Mouse (Mus musculus) ES-CJ7 (cell line): ENCODE results near the gene Ramp2.

Experiments used
- DNase-seq: peaks from one replicate; pipeline ENCODE4 v3.0.0; 2011; ENCODE audit warnings: low read depth, low spot score

Gene Ramp2

DNA sequence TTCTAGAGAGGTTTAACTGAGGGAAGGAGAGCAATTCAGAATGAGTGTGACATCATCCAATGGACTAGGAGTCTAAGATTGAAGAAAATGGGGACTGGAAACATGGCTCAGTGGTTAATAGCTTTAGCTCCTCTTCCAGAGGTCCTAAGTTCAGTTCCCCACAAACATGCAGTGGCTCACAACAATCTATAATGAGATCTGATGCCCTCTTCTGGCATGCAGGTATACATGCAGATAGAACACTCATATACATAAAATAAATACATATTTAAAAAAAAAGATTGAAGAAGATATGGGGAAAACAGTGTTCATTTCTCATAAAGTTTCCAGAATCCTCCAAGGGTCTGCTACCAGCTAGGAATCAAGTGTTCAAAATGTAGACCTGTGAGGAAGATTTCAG is 10.4 kb upstream of the Ramp2 start:
- DNase-seq = no peak

DNA sequence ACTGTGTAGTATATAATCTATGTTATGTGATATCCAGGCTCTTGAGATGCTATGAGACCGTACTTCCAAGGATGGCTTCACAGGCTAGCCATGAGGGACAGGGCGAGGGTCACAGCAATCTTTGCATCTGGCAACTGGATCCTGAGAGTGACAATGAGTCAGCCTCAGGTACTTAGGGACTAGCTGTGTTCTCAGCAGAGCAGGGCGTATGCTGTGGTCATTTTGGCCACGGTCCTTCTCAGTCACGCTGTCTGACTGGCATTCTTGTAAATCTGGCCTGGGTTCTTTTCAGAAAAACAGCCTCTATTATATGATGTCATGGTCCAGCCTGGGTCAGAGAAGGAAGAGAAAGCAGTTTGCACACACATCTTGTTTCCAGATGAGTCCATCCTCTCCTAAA is 9.0 kb upstream of the Ramp2 start:
- DNase-seq = no peak

DNA sequence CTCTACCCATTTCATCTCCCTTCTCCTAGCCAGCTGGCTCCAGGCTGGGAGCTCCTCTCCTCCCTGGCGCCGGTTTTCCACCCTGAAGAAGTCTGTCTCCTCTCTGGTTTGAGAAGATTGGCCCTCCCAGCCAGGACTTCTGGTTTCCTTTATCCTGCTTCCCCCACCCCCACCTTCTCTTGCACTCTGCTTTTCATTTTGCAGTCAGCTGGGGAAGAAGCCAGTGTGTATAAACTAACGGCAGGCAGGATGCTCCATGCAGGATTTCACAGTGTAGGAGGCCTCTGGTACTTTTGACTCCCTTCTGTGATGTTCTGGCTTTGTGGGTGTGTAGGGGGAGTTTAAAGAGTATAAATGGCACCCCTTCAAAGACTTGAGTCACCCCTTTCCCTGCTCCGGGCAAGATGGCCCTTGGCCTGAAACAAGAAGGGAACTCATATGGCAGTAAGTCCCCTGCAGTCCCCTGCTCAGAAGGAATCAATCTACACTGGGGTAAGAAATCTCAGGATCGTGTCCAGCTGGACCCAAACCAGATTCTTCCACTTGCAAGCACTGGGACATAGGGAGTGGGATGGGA is 7.7 kb upstream of the Ramp2 start:
- DNase-seq = no peak

DNA sequence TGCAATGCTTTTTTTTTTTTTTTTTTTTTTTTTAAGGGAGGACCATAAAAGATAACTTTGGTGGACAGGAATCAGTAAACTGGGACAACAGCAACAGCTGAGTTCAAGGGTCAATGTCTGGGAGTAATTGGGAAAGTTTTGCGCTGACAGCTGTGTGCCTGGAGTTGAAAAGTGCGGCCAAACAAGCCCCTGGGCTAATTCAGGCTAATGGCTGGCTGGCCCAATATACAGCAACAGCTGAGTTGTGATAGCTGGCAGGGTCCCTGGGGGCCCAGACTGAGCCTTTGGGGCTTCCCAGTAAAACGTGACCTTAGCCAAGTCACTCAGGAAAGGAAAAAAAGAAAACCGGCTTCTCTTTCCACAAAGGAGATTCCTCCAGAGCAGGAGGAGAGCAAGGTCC is 757 bp upstream of the Ramp2 start:
- DNase-seq = no peak

DNA sequence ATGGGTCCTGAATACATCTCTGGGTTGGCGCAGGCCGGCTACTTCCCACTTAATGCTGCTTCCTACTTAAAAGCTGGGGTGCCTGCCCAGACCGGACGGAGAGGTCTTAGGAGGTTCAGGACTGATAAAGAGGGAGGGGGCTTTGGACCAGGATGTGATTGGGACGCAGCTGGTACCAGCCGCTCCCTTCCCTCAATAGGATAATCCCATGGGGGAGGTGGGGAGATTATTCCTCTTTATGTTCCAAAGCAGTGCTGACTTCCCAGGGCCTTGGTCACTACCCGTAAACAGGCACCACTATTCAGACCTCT is 829 bp downstream of the Ramp2 start:
- DNase-seq = no peak

DNA sequence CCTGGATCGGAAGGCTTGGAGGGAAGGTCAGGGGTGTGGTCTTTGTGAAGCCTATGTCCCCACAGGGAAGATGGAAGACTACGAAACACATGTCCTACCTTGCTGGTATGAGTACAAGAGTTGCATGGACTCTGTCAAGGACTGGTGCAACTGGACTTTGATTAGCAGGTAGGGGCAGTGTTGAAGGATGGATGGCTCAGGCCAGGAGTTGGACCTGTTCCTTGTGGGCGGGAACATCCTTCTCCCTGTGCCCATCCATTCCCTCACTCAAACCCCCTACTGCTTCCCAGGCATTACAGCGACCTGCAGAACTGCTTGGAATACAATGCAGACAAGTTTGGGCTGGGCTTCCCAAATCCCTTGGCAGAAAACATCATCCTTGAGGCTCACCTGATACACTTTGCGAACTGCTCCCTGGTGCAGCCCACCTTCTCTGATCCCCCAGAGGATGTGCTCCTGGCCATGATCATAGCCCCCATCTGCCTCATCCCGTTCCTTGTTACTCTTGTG is 1.7 kb downstream of the Ramp2 start:
- no peak for DNase-seq

DNA sequence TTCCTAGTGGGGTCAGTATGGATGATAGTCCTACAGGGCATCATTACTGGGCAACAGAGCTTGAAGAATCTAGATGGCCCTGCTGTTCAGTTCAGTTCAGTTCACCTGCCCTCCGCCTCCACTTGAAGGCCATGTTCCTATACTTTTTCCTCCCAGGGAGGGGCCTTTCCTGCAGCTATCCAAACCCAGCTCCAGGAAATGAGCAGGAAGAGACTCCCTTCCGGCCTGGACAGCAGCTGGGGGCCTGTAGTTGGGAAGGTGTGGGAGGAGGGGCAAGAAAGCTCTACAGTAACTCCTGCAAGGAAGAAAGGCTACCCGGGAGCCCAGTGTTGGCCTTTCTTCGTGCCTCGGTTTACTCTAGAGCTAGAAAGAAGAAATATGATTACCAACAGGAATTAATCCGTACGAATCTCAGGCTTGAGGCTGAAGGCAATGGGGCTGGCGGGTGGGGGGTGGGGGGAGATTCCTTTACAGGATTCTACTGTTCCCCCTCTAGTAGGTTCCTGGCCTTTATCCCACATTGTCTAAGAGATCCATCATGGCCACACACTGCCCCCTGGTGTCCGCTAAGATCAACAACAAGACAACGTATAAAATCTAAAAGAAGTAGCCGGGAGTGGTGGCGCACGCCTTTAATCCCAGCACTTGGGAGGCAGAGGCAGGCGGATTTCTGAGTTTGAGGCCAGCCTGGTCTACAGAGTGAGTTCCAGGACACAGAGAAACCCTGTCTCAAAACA is 2.6 kb downstream of the Ramp2 start:
- DNase-seq = peak; percentile 94

DNA sequence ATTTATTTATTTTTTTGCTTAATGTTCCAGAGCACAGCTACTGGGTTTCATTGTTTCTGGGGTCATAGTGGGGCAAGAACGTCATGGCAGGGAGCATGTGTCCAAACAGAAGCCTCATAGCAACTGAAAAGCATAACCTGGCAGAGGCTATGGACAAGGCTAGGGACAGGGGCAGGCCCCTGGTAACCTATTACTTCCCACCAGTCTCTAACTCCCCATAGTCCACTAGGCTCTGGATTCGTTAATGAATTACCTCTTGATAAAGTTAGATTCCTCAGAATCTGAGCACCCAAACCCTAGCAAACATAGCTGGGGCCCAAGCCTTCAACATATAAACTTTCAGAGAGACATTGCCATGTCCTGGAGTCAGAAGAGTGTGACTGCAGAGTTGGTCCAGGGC is 5.2 kb downstream of the Ramp2 start:
- DNase-seq = no peak

DNA sequence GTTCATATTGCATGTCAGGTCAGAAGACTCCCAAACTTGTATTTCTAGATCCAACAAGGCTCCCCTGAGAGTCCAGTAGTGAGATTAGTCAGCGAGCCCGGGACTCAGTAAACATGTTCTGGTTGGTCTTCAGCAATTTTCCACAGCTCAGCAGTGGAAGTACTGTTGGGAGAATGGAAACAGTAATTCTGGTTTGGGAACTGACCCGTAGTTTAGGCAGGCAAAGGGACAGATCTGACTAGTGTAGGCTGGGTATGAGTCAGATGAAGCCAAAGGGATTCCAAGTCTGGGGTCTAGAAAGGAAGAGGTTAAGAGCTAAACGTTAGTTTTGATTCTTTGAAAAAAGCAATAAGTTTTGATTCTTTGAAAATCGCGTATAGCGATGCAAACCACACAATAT is 7.1 kb downstream of the Ramp2 start:
- no peak for DNase-seq

DNA sequence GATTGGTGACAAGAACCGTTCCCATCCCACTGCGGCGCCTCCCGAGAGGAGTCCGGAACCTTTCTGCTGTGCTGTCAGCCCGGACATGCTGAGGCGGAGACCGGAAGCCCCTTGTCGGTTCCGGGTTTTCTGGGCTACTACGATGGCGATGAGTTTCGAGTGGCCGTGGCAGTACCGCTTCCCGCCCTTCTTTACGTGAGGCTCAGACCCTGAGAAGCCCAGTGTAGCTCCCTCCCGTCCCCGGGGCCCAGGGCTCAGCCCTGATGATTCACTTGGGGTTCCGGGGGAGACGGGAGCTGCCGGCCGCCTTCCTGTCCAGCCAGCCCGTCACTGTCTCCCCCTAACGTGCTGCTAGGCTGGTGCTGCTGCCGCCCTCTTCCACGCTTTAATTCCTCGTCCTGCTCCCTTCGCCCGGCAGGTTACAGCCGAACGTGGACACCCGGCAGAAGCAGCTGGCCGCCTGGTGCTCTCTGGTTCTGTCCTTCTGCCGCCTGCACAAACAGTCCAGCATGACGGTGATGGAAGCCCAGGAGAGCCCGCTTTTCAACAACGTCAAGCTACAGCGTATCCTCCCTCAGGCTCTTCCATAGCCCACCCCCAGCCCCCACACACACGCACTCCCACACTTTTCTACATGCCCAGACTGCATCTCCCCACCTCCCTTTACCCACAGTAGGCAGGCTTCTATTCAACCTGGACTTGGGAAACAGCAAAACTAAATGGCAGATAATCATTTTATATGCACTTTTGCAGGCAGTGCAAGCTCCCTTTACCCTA is 8.0 kb downstream of the Ramp2 start, which contains the start of gene Vps25:
Gene Vps25 (plus strand): TSS at position 95 of the 777 bp plus-strand sequence.
- DNase-seq = peak; percentile 87

DNA sequence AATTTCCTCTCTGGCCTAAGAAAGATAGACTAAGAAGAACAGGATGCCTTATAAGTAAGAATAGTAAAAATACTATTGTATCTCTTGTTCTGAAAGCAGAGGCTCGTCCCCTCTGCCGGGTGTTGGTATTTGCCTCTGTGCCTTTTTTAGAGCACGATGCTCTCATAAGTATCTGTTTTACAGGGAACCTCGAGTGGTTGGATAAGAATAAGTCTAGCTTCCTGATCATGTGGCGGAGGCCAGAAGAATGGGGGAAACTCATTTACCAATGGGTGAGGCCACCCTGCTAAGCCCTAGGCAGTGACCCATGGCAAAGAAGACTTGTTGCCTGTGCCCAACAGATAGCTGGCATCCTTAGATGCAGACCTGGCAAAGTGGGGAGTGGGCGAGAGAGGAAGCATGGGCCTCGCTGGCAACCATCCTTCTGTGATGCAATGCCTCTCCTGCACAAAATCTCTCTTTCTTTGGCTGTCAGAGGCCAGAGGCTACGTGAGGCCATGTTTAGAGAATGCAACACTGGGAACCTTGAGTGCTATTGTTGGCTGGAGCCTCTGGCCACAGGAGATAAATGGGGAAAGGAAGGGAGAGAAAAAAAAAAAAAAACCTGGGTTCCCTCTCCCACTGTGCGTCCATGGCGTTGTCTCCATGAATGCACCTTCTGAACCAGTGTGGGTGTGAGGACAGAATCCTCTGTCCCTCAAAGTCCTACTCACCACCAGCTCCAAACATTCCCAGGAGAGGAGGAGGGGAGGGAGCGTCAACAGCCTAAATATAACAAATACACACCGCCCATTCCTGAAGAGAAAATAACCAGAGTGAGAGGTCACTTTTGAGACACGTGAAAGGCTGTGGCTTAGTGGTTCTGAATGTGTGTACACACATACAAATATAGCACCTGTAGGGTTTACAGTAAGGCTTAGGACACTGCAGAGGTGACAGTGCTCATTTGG is 10.3 kb downstream of the Ramp2 start:
- DNase-seq = no peak

DNA sequence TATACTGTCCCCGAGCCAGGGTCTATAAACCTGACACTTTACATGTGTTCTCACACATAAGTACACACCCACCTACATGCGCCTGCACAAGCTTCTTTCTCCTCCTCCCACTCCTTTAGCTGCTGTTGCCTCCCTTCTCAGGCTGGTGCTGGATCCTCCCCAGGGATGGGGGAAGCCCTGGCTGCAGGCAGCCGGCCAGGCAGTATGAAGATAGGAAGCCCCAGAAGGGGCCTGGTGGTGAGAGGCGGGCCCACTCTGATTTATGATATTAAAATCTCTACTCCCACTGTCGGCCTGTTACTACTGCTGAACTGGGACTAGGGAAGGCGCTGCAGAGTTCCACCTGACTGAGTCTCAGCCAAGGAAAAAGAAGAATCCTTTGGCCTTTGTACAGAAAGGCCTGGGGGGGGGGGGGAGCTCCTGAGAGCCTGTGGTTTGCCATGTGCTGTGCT is 13.5 kb downstream of the Ramp2 start:
- no peak for DNase-seq

DNA sequence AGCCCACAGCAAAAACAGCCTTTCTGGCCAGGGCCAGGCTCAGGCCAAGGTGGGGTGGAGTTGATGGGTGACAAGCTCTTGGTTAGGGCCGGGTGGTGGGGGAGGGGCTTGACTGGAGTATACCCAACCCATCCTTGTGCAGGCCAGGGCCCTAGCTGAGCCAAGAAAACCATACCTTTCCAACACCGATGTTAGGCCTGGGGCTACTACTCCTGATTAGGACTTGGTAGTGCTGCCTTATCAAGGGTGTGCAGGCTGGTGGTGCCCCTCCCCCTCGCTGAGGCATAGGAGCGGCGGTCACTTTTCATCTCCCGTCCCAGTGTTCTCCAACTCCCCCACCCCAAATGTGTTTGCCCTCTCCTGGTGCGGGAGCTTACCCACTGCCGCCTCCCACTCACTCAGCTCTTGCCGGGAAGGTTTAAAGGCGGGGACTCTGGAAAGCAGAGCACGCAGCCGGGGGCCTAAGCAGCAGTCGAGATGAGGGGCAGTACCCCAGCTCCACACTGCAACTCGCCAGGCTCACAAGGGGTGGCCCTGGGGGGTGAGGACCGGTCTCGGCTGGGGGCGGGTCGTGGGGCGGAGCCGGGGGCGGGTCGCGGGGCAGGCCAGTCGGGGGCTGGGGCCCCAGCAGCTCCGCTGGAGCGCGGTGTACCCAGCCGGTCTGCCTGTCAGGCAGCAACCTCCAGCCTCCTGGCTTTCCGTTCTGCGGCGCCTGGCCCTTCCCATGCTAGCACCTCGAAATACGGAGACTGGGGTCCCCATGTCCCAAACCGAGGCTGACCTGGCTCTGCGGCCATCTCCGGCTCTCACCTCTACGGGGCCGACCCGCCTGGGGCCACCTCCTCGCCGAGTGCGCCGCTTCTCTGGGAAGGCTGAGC is 14.4 kb downstream of the Ramp2 start, which contains the start of gene Wnk4:
Gene Wnk4 (plus strand): TSS at position 620 of the 878 bp plus-strand sequence.
- DNase-seq = peak; percentile 78

DNA sequence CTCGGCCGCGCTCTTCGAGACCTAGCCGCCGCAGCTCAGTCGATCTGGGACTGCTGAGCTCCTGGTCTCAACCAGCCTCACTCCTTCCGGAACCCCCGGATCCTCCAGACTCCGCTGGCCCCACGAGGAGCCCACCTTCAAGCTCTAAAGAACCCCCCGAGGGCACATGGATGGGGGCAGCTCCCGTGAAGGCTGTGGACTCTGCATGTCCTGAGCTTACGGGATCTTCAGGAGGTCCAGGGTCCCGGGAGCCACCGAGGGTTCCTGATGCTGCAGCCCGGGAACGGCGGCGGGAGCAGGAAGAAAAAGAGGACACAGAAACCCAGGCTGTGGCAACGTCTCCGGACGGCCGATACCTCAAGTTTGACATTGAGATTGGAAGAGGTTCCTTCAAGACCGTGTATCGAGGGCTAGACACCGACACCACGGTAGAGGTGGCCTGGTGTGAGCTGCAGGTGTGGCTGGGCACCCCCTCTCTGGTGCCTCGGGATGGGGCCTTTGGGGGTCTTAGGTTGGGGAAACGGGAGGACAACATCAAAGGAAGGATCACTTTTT is 15.1 kb downstream of the Ramp2 start:
- DNase-seq = no peak

DNA sequence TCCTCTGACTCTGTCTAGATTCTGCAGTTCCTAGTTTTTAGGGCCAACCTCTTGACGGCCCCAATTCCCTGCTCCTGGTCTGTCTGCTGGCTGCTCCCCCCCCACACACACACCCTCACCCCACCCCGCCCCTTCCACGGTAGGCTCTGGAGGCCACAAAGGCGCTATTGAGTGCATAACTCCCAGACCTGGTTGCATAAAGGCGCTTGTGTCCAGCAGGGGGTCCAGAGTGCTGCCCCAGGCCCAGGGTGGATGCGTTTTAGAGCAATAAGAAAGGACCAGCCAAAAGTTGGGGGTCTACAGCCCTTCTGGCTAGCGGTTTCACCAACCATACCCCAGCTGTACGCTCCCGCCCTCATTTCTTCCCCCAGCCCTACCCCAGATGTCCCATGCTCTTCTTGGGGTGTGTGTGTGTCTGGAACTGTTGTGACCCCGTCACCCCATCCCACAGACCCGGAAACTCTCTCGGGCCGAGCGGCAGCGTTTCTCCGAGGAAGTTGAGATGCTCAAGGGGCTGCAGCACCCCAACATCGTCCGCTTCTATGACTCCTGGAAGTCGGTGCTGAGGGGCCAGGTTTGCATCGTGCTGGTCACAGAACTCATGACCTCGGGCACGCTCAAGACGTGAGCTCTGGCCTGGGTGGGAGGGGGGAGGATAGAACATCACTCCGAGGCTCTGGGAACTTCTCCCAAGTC is 16.6 kb downstream of the Ramp2 start:
- DNase-seq = no peak

DNA sequence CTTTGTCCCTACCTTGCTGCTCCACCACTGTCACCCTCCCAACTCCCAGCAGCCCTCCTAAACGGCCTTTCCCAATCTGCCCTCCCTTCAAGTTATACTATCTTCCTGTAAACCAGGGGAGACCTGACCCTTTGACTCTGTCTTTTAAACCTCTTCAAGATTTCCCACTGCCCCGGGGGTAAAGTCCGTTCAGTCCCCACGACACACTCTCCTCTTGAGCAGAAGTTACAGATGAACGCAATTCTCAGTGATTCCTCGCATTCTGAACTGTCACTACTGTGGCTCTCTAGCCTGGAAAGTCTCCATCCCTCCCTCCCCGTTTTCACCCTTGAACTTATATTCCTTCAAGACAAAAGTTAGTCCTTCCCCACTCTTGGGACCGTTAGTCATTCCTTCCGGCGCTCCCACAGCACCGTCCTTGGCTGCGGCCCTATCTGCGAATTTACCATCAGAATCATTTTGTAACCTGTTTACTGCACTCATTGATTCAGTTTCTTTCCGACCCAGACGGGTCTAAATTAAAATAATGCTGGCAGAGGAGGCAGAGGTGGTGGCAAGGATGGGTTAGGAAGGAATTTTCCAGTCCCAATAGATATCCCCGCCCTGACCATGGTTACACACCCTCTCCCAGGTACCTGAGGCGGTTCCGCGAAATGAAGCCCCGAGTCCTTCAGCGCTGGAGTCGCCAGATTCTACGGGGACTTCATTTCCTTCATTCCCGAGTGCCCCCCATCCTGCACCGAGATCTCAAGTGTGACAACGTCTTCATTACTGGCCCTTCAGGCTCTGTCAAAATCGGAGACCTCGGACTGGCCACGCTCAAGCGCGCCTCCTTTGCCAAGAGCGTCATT is 17.5 kb downstream of the Ramp2 start:
- DNase-seq = no peak

DNA sequence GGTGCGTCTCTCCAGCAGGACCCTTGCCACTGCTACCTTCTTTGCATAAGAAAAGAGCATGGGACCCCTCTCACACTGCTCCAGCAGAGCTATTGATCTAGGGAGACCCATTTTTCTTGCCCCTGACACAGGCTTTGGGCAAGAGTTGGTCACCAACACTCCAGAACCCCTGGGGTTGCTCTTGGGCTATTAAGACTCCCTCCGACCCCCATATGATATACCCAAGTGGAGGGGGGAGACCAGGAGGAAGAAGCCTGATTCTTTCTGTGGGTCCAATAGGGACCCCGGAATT is 18.1 kb downstream of the Ramp2 start:
- DNase-seq = no peak

DNA sequence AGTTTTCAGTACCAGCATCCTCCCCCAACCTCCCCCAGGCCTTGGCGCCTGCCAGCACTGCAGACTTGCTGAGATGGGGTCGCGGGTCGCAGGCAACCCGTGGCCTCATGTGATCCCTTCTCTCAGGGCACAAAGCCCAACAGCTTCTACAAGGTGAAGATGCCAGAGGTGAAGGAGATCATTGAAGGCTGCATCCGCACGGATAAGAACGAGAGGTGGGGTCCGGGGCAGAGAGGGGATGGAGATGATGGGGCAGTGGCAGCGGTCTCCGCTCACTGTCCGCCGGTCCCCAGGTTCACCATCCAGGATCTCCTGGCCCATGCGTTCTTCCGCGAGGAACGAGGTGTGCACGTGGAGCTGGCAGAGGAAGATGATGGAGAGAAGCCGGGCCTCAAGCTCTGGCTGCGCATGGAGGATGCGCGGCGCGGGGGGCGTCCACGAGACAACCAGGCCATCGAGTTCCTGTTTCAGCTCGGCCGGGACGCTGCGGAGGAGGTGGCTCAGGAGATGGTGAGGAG is 19.2 kb downstream of the Ramp2 start:
- no peak for DNase-seq

DNA sequence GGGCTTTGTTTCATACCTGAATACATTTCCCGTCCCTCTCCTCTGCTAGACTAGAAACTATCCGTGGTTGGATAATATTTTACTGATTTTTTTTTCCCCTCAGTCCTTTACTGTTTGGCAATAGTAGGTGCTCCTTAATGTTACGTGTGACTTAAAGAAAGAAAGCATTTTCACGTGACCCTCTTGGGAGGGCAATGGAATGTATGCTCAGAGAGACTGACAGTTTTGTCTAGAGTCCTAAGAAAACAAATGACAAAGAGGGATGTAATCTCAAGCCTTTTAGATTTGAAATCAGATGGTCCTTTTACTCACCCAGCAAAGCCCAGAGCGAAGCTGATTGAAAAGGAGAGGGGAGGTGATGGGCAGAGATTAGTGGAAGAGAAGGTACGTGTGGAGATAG is 20.1 kb downstream of the Ramp2 start:
- no peak for DNase-seq
